Mouse (Mus musculus) lung, postnatal 4 days (tissue): Measurements from ENCODE around the gene Axl.

Experiments
- DNase-seq, 2 experiments: peaks; one replicate each; pipeline ENCODE4 v3.0.0; 2021

The Axl gene

DNA sequence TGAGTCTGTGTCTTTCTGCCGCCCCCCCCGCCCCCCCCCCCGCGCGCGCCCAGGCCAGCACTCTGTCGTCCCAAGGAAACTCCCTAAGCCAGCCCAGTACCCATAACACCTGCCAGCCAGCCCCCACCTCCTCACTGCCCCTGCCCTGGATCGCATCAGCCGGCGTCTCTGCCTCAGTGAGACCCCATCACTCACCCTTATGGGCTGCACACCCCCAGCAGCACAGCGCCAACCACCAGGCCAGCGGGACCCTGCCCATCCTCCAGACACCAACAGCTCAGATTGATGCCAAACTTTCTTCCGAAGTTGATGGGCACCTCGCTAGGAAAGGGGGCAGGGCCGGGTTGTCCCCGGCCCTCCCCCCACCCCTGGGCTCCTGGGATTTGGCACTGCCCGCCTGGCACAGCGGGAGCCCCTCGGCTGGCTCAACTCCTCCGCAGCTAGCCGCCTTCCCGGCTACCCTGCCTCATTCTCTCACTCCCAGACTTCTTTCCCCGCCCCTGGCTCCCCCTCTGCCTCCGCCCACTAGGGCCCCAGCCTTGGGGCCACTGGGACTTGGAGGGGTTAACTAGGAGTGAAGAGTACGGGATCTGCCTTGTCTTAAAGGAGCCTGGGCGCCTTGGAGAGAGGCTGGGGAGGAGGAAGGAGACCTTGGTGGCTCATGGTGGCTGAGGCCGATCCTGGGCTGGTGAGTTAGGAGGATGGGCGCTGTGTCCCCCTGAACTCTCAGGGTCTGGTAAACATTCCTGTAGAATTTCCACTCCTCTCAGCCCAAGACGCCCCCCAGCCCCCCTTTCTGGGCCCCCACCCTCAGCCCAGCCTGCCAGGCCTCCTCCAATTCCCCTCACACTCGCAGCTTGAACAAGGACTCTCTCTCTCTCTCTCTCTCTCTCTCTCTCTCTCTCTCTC lies at the start of gene Axl:
Gene Axl (minus strand): TSS at position 486 of the 909 bp plus-strand sequence.
- peak; percentile 79 to 84 for DNase-seq

DNA sequence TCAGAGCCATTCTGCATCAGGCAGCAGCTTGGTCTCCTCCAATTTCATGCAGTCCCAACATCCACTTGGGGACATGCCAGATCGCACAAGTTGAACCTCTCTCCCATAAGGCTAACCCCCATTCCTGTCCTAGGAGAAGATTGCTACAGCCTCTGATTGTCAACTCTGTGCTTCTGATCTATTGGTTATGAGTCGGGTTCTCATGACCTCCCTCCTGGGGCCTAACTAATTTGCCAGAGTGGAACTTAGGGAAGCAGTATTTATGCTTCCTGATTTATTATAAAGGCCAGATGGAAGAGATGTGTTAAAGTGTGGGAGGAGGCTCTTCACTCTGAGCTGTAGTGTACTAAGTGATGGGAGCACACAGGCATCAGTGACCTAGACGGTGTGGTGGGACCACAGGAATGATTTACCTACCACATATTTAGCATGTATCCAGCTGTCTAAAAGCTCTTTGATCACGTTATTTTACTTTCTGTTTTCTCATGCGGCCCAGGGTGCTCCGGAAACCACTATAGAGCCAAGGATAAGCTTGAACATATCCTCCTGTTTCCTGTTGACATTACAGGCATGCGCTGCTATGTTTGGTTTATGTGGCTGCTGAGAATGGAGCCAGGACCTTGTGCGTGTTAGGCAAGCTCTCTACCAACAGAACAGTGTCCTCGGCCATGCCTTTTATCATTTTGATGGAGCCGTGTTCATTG lies 46.8 kb upstream of the Axl start:
- DNase-seq, result peak; percentile 42 to 62

DNA sequence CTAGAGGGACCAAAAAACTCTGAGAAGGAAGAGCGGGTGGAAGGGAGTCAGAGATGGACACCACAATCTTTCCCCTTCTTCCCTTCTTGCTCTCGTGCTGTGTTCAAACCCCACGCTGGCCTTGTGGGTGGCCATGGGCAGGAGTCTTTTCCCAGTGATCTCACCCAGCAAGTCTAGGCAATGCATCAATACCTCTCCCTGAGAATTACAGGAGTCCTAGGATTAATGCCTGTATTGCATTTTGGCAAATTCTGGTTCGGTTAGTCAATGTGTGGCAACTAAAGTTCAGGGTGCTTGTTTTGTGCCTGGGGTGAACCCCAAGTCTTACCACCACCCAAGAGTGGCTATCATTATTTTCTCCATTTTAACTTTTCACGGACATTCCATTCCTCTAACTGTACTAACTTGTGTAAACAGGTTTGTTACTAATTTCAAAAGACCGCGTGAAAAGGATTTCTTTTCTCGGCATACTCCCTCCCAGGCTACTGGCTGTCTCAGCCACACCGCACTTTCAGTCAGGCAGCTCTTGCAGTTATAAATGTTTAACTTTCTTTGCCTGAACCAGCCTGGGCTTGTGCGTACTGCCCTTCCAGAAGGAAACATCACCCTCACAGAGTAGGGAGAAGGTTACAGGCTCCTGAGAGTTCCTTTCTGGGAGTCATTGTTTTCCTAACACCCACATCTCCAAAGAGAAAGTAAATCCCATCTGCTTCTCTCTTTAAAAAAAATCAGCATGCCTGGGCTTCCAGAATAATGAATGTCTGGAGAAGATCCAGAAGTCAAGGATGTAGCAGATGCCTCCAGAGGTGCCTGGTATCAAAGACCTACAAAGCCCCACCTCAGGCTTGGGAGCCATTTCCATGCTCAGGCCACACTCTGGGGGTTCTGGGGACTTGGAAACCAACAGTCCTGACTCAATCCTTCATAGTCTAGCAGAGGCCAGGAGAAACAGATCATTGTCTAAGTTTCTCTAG lies 43.3 kb upstream of the Axl start:
- no peak for DNase-seq

DNA sequence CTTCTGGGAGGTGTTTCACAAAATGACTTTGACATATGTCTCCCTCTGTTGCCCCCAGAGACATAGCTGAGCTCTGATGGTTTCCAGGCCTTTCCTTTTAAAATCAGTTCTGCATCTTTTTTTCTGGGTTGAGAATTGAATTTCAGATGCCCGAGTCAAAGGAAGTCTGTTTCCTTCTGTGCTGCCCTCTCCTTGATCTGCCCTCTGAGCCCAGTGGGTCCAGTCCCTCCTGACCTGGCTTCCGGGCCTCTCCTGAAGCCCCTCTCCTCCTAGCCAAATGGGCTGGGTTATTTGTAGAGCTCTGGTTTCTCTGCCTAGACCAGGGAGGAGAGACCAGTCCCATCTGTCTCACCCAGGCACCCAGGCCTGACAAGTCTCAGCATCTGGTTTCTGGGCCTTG lies 41.7 kb upstream of the Axl start:
- DNase-seq, result no peak

DNA sequence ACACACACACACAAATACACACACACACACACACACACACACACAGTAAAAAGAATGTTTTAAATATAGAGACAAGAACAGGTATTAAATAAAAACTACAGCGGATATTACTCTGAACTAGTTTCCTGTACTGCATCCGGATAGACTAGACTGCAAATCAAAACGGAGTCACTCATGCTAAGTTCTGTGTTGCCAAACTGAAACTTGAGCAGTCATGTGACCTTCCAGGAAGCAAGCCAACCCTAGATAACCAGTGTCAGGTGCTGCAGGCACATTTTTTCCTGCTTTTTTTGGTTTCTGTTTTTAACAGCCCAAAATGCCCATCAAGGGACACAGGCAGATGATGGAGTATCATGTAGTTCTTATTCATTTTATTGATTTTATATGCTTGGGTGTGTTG lies 38.7 kb upstream of the Axl start:
- peak in 1 of 2 experiments; percentile 46 for DNase-seq

DNA sequence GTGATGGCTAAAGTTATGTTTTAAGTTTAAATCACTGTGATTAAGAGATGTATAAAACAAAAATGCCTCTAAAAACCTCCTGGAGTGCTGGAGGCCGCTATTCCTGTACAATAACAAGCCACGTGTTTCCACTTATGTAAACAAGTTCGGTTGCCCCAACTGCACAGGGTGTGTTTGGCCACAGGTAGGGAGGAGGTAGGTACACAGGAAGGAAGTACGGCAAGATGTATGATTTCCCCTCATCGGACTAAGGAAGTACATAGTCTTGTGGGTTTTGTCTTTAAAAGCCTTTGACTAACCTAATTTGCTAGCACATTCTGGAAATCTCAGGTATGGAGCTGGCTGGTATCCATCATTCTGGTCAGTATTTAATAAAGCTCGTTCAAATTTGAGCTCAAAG lies 37.5 kb upstream of the Axl start:
- no peak for DNase-seq

DNA sequence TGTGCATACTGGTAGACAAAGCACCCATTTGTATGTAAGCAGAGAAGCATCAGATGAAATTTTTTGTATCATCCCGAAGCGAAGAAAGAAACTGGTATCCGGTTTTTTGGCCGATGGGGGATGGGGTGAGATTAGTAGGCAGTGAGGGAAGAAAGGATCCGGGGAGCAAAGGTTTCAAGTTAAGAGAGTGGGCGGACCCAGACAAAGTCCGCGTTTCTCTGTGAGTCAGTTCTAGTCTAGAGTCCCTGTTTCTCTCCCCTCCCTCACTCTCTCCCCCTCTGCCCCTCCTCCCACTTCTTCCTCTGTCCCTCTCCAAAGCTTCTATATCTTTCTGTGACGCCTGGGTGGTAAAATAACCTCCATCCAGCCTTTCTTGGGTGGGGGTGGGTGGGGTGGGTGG lies 36.5 kb upstream of the Axl start:
- DNase-seq, result no peak

DNA sequence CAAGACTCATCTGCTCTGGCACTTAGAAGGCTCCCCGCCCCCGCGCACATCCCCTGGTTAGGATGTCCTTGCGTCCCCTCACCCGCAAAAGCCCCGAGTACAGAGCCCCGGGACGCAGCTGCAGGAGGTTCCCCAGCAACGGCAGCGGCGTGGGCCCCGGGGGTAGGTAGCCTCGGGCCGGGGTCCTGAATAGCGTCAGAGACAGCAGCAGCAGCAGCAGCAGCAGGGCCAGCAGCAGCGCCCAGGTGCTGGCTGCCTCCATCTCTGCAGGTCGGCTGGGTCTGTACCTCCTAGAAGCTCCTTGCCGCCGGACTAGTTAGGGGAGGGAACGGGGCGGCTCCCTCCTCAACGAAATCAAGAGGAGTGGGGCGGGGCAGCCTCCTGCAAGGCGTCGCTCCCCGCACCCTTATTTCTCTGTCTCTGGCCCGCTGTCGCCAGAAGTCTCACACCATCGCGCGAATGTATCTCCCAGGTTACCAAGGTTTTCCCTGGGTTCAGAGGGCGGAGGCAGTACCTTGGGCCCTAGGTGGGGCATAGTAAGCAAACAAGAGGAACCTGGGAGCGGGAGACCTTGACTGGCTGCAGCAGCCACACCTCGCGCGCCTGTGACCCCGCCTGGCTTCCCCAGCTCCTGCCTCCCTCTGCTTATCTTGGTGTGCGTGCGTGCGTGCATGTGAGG lies 27.9 kb upstream of the Axl start, which contains the start of gene Cyp2s1:
Gene Cyp2s1 (minus strand): TSS at position 673 of the 679 bp plus-strand sequence.
- peak; percentile 51 to 58 for DNase-seq

DNA sequence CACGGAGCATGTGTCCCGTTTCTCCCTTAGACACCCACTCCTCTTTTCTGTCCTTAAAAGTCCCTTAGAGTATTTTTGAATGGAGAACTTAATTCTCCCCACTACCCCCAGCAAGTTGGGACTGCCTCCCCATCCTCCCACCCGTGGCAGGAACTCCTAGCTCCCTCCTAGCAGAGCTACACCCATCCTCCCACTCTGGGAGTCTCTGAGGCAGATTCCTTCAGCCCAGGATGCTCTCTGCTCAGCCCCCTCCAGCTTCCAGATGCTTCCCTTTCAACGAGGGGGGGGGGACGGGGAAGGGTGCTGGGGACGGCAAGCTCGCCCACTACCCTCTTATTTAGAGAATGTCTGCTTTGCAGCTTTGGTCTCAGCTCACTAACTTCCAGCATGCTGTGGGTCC lies 27.1 kb upstream of the Axl start:
- no peak for DNase-seq

DNA sequence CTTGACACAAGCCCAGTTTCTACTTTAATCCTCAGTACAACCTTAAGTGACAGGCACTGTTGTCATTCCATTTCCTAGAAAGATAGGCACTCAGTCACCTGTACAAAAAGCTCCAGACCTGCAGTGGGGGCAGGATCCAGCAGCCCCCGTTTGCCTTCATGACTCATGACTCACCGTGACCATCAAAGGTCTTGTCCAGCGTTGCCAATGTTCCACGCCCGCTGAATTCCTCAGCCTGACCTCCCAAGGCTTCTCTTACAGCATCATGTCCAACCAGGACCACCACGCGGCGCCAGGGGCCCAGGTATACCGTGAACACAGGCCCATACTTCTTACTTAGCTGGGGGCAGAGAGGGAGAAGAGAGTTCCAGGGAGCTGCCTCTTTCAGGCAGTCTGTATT lies 26.2 kb upstream of the Axl start:
- no peak for DNase-seq

DNA sequence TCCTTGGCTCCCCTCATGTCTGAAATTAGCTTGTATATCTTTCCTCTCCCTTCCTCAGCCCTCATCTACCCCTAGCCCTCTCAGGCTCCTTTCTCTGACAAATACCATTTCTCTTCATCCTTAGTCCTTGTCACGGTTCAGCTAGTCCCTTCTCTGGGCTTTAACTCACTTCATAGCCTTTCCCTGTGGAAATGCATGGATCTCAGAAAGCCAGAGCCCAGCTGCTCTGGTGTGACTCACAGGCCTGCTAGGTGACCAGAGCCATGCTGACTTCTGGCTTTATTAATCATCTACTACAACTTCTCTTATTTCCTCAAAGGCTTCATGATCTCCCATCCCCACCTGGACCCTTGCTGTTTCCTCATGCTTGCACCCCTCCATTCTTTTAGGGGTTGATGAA lies 23.7 kb upstream of the Axl start:
- DNase-seq, result no peak

DNA sequence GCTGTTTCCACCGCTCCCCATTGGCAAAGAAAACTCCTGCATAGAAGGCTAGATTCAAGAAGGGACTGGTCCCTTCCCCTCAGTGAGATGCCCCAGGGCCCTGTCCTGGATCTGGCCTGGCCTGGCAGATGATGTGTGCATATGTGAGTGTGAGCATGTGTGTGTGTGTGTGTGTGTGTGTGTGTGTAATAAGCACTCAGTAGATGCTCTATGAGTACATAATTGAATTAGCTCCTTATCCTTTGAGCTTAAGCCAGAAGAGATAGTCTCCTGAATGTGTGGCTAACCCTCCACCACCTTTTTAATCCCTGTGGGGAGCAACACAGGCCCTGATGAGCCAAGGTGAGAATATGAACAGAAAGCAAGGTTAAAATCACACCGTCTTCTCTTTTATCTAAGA lies 23.2 kb upstream of the Axl start:
- no peak for DNase-seq

DNA sequence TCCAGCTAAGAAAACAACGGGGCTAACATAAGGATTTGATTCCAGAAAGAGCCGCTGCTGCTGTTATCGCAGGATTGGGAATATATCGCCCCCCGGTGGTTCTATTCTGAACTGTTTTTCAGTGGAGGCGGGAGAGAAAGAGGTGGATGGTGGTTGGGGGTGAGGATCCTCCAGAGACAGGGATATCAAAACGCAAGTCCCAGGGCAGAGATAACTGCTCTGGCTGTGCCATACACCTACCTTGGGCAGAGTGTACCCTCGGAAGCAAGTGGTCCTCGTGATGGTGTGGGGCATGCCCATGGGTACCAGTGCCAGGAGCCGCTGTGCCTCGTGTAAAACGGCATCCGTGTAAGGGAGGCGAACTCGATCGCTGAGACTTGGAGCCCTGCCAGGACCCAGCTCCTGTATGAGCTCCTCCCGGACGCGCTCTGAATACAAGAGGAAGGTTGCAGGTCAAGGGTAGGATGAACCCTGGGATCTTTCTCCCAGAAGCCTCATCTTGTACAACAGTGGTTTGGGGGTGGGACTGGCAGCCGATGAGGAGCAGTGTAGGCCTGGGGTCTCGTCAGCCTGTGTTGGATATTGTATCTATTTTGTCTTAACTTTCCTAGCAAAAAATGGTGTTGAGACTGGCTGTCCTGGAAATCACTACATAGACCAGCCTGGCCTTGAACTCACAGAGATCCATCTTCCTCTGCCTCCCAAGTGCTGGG lies 17.3 kb upstream of the Axl start:
- DNase-seq, result peak; percentile 56 to 87

DNA sequence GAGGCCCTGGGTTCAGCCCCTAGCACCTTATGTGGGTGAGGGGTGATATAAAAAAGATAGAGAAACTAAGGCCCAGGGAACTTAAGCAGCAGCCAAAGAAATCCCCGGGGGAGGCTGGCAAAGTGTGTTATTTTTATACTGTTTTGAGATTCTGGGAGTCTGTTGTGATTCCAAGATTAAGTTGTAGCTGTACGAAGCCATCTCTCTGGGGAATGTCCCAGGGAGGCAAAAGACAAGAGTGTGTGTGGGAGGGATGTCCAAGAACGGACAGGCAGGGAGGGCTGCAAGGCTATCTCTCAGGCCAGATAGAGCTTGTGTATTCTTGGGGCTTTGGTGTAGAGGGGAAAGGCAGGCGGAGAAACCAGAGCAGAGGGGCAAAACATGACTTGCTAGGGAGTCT lies 16.3 kb upstream of the Axl start:
- no peak for DNase-seq

DNA sequence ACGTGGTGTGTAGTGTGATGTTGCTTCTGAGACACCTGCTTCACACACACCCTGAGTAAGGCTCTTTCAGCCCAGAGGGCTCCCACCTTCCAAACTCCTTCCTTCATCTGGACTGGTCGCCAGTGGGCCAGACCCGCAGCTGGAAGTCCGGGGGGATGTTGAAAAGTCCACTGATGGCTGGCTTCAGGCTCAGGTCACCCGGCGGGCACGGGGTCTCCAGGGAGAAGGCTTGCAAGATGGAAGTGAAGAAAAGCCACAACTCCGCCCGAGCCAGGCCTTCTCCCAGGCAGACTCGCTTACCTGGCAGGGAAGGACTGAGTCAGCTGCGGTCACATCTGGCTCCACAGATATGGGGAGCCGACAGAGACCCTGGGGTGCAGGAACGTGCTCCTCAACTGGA lies 15.0 kb upstream of the Axl start:
- DNase-seq, result no peak

DNA sequence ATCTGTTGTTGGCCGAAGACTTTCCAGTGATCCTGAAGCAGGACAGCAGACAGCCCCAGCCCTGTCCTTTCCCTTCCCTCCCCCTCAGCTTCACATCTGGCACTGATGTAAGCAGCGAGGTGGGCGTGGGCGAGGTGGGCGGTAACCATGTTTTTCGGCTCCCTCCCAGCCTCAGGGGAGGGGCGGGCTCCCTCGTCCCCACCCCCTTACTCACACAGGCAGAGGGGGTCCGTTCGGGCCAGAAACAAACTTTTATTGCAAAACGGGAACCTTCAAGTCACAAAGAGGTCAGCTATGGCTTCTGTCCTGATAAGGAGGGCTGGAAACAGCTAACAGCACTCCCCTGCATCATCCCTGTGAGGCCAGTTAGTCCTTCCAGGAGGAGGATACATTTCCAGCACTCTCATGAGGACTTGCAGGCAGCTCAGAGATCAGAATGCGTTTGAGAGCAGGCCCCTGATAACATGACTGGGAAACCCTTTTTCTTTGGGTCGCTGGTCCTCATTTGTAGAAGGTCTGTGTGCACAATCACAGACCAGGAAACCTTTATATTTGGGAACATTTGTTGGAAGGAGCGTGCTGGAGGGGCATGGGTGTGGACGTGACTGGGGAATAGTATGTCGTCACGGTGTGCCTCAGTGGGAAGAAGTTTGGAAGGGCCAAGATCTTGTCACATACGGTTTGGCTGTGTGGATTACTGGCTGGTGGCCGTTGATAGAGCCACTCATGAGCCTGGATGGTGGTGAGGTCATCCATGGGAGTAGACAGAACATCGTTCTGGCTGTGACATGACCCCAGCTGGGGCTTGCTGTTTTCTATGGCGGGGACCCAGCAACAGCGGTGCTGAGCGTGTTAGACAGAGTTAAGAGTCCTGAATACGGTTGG lies 14.0 kb upstream of the Axl start:
- peak; percentile 81 to 89 for DNase-seq

DNA sequence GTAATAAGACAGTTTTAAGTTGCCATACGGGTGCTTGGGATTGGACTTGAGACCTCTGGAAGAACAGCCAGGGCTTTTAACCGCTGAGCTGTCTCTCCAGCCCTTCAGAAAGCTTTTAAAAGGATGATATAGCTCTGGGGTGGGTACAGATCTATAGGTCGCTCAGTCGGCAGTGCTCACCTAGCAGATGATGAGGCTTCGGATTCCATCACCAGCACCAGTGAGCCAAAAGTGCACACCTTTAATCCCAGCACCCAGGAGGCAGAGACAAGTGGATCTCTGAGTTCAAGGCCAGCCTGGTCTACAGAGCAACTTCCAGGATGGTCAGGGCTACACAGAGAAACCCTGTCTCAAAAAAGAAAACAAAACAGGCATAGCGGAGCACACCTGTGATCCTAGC lies 12.5 kb upstream of the Axl start:
- DNase-seq, result no peak

DNA sequence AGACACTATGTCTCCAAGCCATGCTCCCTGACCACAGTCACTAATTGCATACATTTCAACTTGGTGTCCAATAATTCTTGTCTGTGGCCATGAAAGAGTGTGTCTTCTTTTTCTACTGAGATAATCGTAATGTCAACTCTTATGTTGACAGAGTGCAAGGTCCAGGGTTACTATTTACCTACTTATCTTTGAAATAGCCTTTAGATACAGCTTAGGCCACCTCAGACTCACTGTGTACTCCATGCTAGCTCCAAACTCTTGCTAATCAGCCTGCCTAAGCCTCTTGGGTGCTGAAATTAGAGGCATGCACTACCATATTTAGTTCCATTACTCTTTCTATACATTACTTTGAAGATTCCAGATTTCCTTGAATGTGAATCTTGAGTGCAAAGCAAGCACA lies 10.9 kb upstream of the Axl start:
- no peak for DNase-seq

DNA sequence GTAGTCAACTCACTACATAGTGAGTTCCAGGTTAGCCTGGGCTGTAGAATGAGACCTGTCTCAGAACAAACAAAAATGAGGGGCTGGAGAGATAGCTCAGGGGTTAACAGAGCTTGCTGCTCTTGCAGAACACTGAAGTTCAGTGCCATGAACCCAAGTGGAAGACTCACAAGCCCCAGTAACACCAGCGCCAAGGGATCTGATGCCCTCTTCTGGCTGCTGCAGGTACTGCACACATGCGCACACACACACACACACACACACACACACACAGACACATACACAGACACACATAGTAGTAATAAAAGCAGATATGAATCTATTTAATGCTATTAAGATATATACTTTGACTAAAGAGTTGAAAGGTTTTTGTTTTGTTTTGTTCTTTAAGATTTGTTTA lies 10.0 kb upstream of the Axl start:
- no peak for DNase-seq

DNA sequence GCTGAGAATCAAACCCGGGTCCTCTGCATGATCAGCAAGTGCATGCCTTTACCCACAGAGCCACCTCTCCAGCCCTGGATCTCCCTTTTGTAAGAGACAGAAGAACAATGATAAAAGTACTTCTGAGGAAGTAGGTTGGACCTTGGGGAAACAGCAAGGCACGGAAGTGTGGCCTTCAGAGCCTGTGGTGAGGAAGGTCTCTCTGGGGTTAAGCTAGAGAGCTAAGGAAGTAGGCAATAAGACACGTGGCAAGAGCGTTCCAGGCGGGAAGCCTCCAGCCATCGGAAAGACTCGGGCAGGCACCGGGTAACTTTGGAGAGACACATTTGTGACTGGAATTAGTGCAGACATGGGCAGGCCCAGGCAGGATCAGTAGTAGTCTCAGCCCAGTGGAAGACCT lies 6.3 kb upstream of the Axl start:
- DNase-seq, result no peak

DNA sequence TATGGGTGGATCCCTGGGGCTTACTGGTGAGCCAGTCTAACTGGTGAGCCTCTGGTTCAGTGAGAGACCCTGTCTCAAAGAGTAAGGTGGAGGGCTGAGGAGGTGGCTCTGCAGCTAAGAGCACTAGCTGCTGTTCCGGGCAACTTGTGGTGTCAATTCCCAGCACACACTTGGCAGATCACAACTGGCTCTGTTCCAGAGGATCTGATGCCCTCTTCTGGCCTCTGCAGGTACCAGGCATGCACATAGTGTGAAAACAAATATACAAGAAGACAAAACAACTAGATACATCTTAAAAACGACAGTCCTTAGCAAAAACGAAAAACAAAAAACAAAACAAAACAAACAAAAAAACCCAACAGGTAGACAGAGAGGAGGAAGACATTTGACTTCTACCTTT lies 5.2 kb upstream of the Axl start:
- peak in 1 of 2 experiments; percentile 70 for DNase-seq
